Mouse (Mus musculus) MEL (cell line): ENCODE results near the gene Hmmr.

ENCODE experiments used
- E2F4 ChIP-seq: IDR thresholded peaks from 2 replicates; pipeline ENCODE4 v1.6.1; 2011; ENCODE audit warnings: low read depth, low read length, improper control_type of control experiment, borderline replicate concordance
- EP300 ChIP-seq, 2 experiments: IDR thresholded peaks; 2 replicates each; pipeline ENCODE4 v1.6.1; 2011; ENCODE audit warnings: improper control_type of control experiment in 2 of 2, low read length in 2 of 2, low read depth in 1 of 2, mild to moderate bottlenecking in 1 of 2
- GATA1 ChIP-seq: IDR thresholded peaks from 2 replicates; pipeline ENCODE4 v1.6.1; 2011; ENCODE audit warnings: low read depth, low read length, improper control_type of control experiment
- HCFC1 ChIP-seq: IDR thresholded peaks from 2 replicates; pipeline ENCODE4 v1.6.1; 2012; ENCODE audit warnings: low read depth, mild to moderate bottlenecking, inconsistent platforms, low read length, improper control_type of control experiment, moderate library complexity
- MAFK ChIP-seq: IDR thresholded peaks from 2 replicates; pipeline ENCODE4 v1.6.1; 2011; ENCODE audit warnings: low read depth, mild to moderate bottlenecking, low read length, improper control_type of control experiment, borderline replicate concordance
- MXI1 ChIP-seq: IDR thresholded peaks from 2 replicates; pipeline ENCODE4 v1.6.1; 2011; ENCODE audit warnings: mild to moderate bottlenecking, low read depth, low read length, improper control_type of control experiment
- NELFE ChIP-seq: IDR thresholded peaks from 2 replicates; pipeline ENCODE4 v1.6.1; 2011; ENCODE audit warnings: low read depth, low read length, improper control_type of control experiment
- POLR2A ChIP-seq, 2 experiments: IDR thresholded peaks; 2 replicates each; pipeline ENCODE4 v1.6.1; 2011 to 2012; ENCODE audit warnings: low read length in 2 of 2, mild to moderate bottlenecking in 2 of 2, control low read depth in 1 of 2, improper control_type of control experiment in 1 of 2, low read depth in 1 of 2, moderate library complexity in 1 of 2; ENCODE audit not compliant: control insufficient read depth in 1 of 2, insufficient read depth in 1 of 2, poor library complexity in 1 of 2
- SMC3 ChIP-seq: IDR thresholded peaks from 2 replicates; pipeline ENCODE4 v1.6.1; 2011; ENCODE audit warnings: low read depth, low read length, improper control_type of control experiment

- no peak for TF ChIP-seq SMC3
- TF ChIP-seq EP300 (IDR thresholded peaks at IDR 0.05; ENCODE audit: low read depth in 1 of 2, low read length in 2 of 2), result no peak
- TF ChIP-seq POLR2A (IDR thresholded peaks at IDR 0.05; ENCODE audit: control insufficient read depth in 1 of 2, insufficient read depth in 1 of 2, low read depth in 1 of 2, low read length in 2 of 2, poor library complexity in 1 of 2), result no peak
- no peak for TF ChIP-seq GATA1
- TF ChIP-seq MXI1, result no peak
- no peak for TF ChIP-seq MAFK
- no peak for TF ChIP-seq E2F4
- TF ChIP-seq HCFC1, result no peak
- no peak for TF ChIP-seq NELFE
These were observed 11.1 kb upstream of the Hmmr start for GRCm38 (mm10) chr11:40744348-40744747.
